Mouse (Mus musculus) heart, embryonic 14.5 days (tissue): ENCODE data around the gene Lrfn4. TPM values are rescaled to one million over a fixed set of nuclear protein-coding genes. Genes with fewer than 3 reads are reported as not detected.

ENCODE experiments used
- ATAC-seq: fragments of 200-750 bp; cut with Nextera tagmentation; 2 replicates; pipeline ENCODE4 v1.8.0; 2017; ENCODE audit warnings: low read depth, moderate TSS enrichment; ENCODE audit not compliant: insufficient number of reproducible peaks, insufficient read depth, low FRiP score
- H3K27ac ChIP-seq, 2 experiments: fragments of 200-500 bp in 1 of 2; fragments of 300-500 bp in 1 of 2; sonication (generic) in 1 of 2; replicated peaks in 1 of 2; 2 replicates each; pipeline ENCODE4 v1.5.1; 2012 to 2014; ENCODE audit warnings: low read depth in 2 of 2, low read length in 2 of 2, control low read depth in 1 of 2, mild to moderate bottlenecking in 1 of 2, mixed read lengths in 1 of 2; ENCODE audit not compliant: control insufficient read depth in 1 of 2, insufficient read depth in 1 of 2
- H3K27me3 ChIP-seq: fragments of 300-500 bp; sonication (generic); 2 replicates; pipeline ENCODE4 v1.6.1; 2014; ENCODE audit warnings: mild to moderate bottlenecking, low read length, control low read depth; ENCODE audit not compliant: control insufficient read depth, insufficient read depth
- H3K36me3 ChIP-seq: fragments of 300-500 bp; sonication (generic); 2 replicates; pipeline ENCODE4 v1.6.1; 2014; ENCODE audit warnings: mild to moderate bottlenecking, control low read depth, low read length, mixed read lengths; ENCODE audit not compliant: control insufficient read depth, insufficient read depth
- H3K4me1 ChIP-seq, 2 experiments: fragments of 200-500 bp in 1 of 2; fragments of 300-500 bp in 1 of 2; sonication (generic) in 1 of 2; 2 replicates each; pipeline ENCODE4 v1.6.1; 2012 to 2014; ENCODE audit warnings: low read length in 2 of 2, control low read depth in 1 of 2, mixed read lengths in 1 of 2; ENCODE audit not compliant: control insufficient read depth in 2 of 2, insufficient read depth in 2 of 2
- H3K4me2 ChIP-seq: fragments of 300-500 bp; sonication (generic); 2 replicates; pipeline ENCODE4 v1.6.1; 2014; ENCODE audit warnings: mild to moderate bottlenecking, low read length
- H3K4me3 ChIP-seq, 2 experiments: fragments of 200-500 bp in 1 of 2; fragments of 300-500 bp in 1 of 2; sonication (generic) in 1 of 2; 2 replicates each; pipeline ENCODE4 v1.5.1; 2012 to 2014; ENCODE audit warnings: low read length in 2 of 2, mild to moderate bottlenecking in 2 of 2, control low read depth in 1 of 2, low read depth in 1 of 2, moderate library complexity in 1 of 2; ENCODE audit not compliant: control insufficient read depth in 1 of 2, insufficient read depth in 1 of 2
- H3K9ac ChIP-seq: fragments of 300-500 bp; sonication (generic); 2 replicates; pipeline ENCODE4 v1.6.1; 2014; ENCODE audit warnings: mild to moderate bottlenecking, low read length
- H3K9me3 ChIP-seq: fragments of 300-500 bp; sonication (generic); 2 replicates; pipeline ENCODE4 v1.6.1; 2016; ENCODE audit warnings: low read length, control low read depth; ENCODE audit not compliant: control insufficient read depth
- WGBS: fragments of 180-500 bp; shearing (Covaris S2); extraction: QIAGEN DNeasy Blood & Tissue Kit; methylation state at CpG from one replicate; pipeline ENCODE4 v1.1.7; 2014; 5-methylcytosine and 5-hydroxymethylcytosine counted together
- polyA plus RNA-seq: library from polyadenylated mRNA; unstranded; fragments of >200 nt; fragmentation: Nextera tagmentation; extraction: Ambion mirVana; gene quantifications from 2 replicates; pipeline ENCODE4 v1.2.1, GENCODE M21; 2014

Gene Lrfn4
- polyA plus RNA-seq, 1 experiment from 2014 or later: 6.1 TPM

GRCm38 (mm10) chr19:4618183-4618582, 2.7 kb upstream of the Lrfn4 start:
- no peak overlapping the region for H3K4me2 ChIP-seq
- no peak for ATAC-seq
- H3K27me3 ChIP-seq: no peaks in the 10 kb centered on the region
- WGBS: 30% methylated on average over 18 of the region's 18 CpGs
- H3K4me1 ChIP-seq: peaks cover 5 to 10% of the 10 kb centered on the region in 2 experiments; a peak in 3 of 4 replicates
- peaks cover 31% of the 10 kb centered on the region for H3K36me3 ChIP-seq
- no peak overlapping the region for H3K27ac ChIP-seq
- H3K9me3 ChIP-seq: no peaks in the 10 kb centered on the region
- H3K4me3 ChIP-seq: no peak overlapping the region
- H3K9ac ChIP-seq: no peak overlapping the region

GRCm38 (mm10) chr19:4616546-4616945, 1.1 kb upstream of the Lrfn4 start:
- Histone ChIP-seq H3K27ac (no peak overlapping the region), H3K36me3 (peaks cover 32% of the 10 kb centered on the region), H3K27me3 (no peaks in the 10 kb centered on the region), H3K9ac (no peak overlapping the region; the same call in 1 of the 2 replicates), H3K9me3 (no peaks in the 10 kb centered on the region), H3K4me3 (no peak overlapping the region), H3K4me1 (peaks cover 5 to 10% of the 10 kb centered on the region in 2 experiments; a peak in 3 of 4 replicates), H3K4me2 (no peak overlapping the region)
- WGBS: 24% methylated on average over 4 of the region's 4 CpGs
- ATAC-seq: no peak

DNA sequence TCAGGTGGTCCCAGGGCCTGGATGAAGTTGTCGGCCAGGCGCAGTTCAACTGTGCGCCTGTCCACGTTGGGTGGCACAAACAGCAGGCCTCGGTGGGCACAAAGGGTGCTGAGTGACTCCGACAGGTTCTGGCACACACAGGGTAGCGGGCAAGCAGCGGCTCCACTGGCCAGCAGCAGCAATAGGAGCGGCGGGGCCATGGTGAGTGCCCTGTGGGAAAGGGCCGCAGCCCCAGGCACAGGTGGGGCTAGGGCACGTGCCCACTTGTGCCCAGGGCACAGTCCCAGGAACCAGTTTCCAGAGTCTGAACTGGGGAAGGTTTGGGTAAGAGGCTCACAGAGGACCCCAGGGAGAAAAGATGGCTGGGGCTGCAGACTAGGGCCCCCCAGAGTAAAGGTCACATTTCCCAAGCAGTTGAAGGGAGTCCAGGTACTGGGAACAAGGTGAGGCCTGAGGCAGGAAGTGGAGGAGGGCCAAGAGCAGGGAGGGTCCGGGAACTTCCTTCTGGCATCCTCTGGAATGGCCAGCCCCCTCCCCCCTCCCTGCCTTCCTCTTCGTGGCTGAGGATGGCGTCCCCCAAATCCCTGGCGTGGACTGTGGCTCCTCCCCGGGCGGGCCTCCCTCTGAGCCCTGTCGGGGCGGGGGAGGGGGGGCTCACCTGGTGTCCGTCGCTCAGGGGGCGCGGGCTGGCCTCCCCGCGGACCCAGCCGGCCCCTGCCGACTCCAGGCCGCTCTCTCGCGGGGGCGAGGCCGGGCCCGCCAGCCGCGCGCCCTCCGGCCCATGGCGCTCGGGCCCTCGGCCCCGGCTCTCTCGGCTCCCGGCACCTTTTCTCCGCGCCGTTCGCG, 939 bp downstream of the Lrfn4 start:
- Histone ChIP-seq H3K9me3 (no peaks in the 10 kb centered on the region), H3K4me1 (peaks cover 8 to 10% of the 10 kb centered on the region in 2 experiments; a peak in 3 of 4 replicates), H3K27me3 (no peaks in the 10 kb centered on the region), H3K4me3 (peak overlapping the region; percentile 71 to 90), H3K27ac (peak overlapping the region; percentile 42 to 79; a peak in 1 of 4 replicates), H3K9ac (peak overlapping the region; percentile 95), H3K4me2 (peak overlapping the region; percentile 89), H3K36me3 (peaks cover 23% of the 10 kb centered on the region)
- WGBS: 19% methylated on average over 44 of the region's 49 CpGs
- no peak for ATAC-seq

GRCm38 (mm10) chr19:4613464-4614304, 1.8 kb downstream of the Lrfn4 start:
- peaks cover 8 to 10% of the 10 kb centered on the region in 2 experiments; a peak in 3 of 4 replicates for H3K4me1 ChIP-seq
- 90% methylated on average over 33 of the region's 33 CpGs for WGBS
- H3K4me3 ChIP-seq: no peak overlapping the region
- H3K27ac ChIP-seq: no peak overlapping the region
- no peaks in the 10 kb centered on the region for H3K27me3 ChIP-seq
- H3K9ac ChIP-seq: peak overlapping the region; percentile 95; the same call in 1 of the 2 replicates
- no peaks in the 10 kb centered on the region for H3K9me3 ChIP-seq
- H3K4me2 ChIP-seq: peak overlapping the region; percentile 89; the same call in 1 of the 2 replicates
- peaks cover 23% of the 10 kb centered on the region for H3K36me3 ChIP-seq
- no peak for ATAC-seq

DNA sequence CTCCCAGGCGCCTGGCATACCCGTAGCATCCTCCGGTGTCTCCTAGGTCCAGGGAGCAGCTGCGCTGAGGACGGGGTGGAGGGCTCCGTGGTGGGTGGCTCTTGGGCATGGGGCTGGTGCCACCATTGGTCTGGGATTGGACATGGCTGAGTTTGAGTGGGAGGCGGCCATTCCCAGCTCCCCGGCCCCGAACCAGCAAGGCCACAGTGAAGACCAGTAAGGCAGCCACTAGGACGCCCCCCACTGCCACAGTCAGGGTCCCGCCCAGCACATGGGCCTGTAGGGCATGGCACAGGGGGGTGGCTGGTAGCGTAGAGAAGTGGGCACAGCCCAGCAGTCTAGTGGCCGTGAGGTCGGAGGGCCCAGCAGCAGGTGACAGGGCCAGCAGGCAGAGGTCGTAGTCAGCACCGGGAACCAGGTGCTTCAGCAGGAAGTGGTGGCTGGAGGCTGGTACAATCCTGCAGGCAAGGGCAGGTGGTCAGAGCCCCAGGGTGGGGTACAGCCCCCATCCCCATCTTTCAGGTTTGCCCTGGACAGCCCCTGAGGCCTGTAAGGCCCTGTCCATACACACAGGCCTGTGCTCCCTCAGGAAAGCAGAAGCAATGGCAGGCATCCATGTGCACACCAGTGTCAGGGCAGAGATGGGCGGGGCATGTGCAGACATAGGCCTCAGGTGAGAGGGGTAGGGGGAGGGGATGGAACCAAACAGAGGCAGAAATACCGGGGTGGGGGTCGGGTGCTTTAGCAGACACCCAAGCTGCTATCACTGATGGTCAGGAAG, 3.1 kb downstream of the Lrfn4 start:
- Histone ChIP-seq H3K9ac (no peak overlapping the region), H3K27ac (no peak overlapping the region), H3K4me1 (peaks cover 8 to 10% of the 10 kb centered on the region in 2 experiments; a peak in 3 of 4 replicates), H3K36me3 (peaks cover 23% of the 10 kb centered on the region), H3K4me2 (no peak overlapping the region), H3K27me3 (no peaks in the 10 kb centered on the region), H3K9me3 (no peaks in the 10 kb centered on the region), H3K4me3 (no peak overlapping the region)
- WGBS: 92% methylated on average over 19 of the region's 19 CpGs
- no peak for ATAC-seq

GRCm38 (mm10) chr19:4610109-4610508, 5.4 kb downstream of the Lrfn4 start:
- H3K4me2 ChIP-seq: no peak overlapping the region
- no peak overlapping the region for H3K4me3 ChIP-seq
- H3K9me3 ChIP-seq: no peaks in the 10 kb centered on the region
- no peak overlapping the region for H3K27ac ChIP-seq
- H3K4me1 ChIP-seq: peaks cover 6 to 7% of the 10 kb centered on the region in 2 experiments; a peak in 3 of 4 replicates
- H3K9ac ChIP-seq: no peak overlapping the region
- ATAC-seq: no peak
- H3K27me3 ChIP-seq: no peaks in the 10 kb centered on the region
- H3K36me3 ChIP-seq: peaks cover 23% of the 10 kb centered on the region
- 58% methylated on average over 4 of the region's 4 CpGs for WGBS

DNA sequence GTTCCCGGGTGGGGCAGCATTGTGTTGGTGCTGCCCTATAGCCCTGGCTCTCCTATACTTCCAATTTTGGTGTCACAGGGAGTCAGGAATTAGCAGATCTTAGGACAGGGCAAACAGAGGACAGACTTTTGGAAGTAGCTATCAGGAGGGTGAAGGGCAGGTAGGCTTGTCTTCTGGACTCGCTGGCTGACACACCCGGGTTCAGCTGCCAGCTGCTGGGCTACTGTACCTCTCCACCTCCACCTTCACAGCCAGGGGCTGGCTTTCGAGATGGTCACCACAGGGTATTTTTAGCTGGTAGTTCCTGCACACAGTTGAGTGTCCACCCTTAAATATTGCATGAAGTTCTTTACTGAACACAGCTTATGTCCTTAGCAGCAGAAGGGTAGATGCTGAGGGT, 7.0 kb downstream of the Lrfn4 start:
- no peak overlapping the region for H3K9ac ChIP-seq
- no peak overlapping the region for H3K4me2 ChIP-seq
- ATAC-seq: no peak
- whole genome bisulfite sequencing: 78% methylated on average over 4 of the region's 4 CpGs
- H3K4me3 ChIP-seq: no peak overlapping the region
- H3K36me3 ChIP-seq: peaks cover 19% of the 10 kb centered on the region
- no peaks in the 10 kb centered on the region for H3K27me3 ChIP-seq
- no peak overlapping the region for H3K27ac ChIP-seq
- H3K4me1 ChIP-seq: peaks cover 8 to 9% of the 10 kb centered on the region in 2 experiments; a peak in 2 of 4 replicates
- H3K9me3 ChIP-seq: no peaks in the 10 kb centered on the region
